Mouse (Mus musculus) hindbrain, embryonic 10.5 days (tissue): ENCODE data around the gene Foxn3. TPM values are rescaled to one million over a fixed set of nuclear protein-coding genes. Genes with fewer than 3 reads are reported as not detected.
A peak's percentile ranks its signal among the peaks of the same experiment; 100 is the strongest.

Source experiments
- DNase-seq: peaks from one replicate; pipeline ENCODE4 v3.0.0-alpha.2; 2017; ENCODE audit warnings: low spot score
- H3K27ac ChIP-seq: fragments of 300-500 bp; sonication (generic); 2 replicates; pipeline ENCODE4 v1.5.1; 2016; ENCODE audit warnings: mild to moderate bottlenecking, moderate library complexity
- H3K27me3 ChIP-seq: fragments of 300-500 bp; sonication (generic); 2 replicates; pipeline ENCODE4 v1.6.1; 2016; ENCODE audit warnings: mild to moderate bottlenecking; ENCODE audit not compliant: poor library complexity, insufficient read depth, severe bottlenecking
- H3K36me3 ChIP-seq: fragments of 300-500 bp; sonication (generic); 2 replicates; pipeline ENCODE4 v1.6.1; 2016; ENCODE audit warnings: mild to moderate bottlenecking, moderate library complexity
- H3K4me1 ChIP-seq: fragments of 300-500 bp; sonication (generic); replicated peaks from 2 replicates; pipeline ENCODE4 v1.6.1; 2016; ENCODE audit warnings: mild to moderate bottlenecking
- H3K4me3 ChIP-seq: fragments of 300-500 bp; sonication (generic); 2 replicates; pipeline ENCODE4 v1.5.1; 2016; ENCODE audit warnings: mild to moderate bottlenecking, moderate library complexity
- H3K9me3 ChIP-seq: fragments of 300-500 bp; sonication (generic); 2 replicates; pipeline ENCODE4 v1.6.1; 2016; ENCODE audit warnings: mild to moderate bottlenecking, moderate library complexity
- WGBS: fragments of 180-500 bp; shearing (Covaris S2); methylation state at CpG from one replicate; pipeline ENCODE4 v1.1.7; 2016; 5-methylcytosine and 5-hydroxymethylcytosine counted together
- polyA plus RNA-seq: library from polyadenylated mRNA; unstranded; fragments of >200 nt; fragmentation: Nextera tagmentation; extraction: Ambion mirVana; gene quantifications from 2 replicates; pipeline ENCODE4 v1.2.1, GENCODE M21; 2016

Gene Foxn3
- polyA plus RNA-seq, 1 experiment from 2014 or later: 56.3 TPM

DNA sequence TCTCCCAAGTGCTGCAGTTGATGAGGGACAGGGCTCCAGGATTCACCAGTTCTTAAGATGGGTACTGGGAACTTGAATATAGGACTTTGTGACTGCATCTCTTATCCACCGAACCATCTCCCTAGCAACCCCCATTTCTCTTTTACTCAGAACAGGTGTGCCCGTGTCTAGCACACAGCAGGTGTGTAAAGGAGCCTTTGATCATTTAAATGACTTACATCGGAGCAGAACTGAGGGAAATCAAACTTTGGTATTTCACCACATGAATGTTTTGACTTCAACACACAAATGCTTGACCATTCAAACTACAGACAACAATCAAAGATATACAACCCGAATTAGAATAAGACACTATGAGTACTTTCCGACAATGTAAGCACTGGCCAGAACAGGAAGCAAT lies 204.7 kb downstream of the Foxn3 start:
- no peaks in the 10 kb centered on the region for H3K27me3 ChIP-seq
- H3K4me1 ChIP-seq: peaks cover 52% of the 10 kb centered on the region
- no peaks in the 10 kb centered on the region for H3K36me3 ChIP-seq
- H3K9me3 ChIP-seq: no peaks in the 10 kb centered on the region
- no peak overlapping the region for H3K27ac ChIP-seq
- 81% methylated on average over 5 of the region's 5 CpGs for WGBS
- H3K4me3 ChIP-seq: no peak overlapping the region
- DNase-seq: no peak

DNA sequence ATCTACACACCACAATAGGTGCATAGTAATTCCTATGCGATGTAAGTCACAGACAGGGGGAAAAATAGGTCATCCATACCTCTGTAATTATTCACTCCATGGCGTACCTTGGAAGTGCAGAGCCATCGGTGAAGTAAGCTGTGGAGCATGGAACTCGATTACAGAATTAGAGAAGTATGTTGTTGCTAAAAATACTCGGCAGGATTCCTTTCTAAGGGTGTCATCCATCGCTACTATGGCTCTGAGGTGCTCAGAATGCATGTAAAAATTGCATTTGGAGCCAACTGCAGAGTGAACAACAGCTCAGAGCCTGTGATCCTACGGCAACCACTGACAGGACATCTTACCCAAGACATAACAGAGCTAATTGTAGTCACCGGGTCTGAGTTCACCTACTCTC lies 206.7 kb downstream of the Foxn3 start:
- no peaks in the 10 kb centered on the region for H3K9me3 ChIP-seq
- H3K27me3 ChIP-seq: no peaks in the 10 kb centered on the region
- peaks cover 36% of the 10 kb centered on the region for H3K4me1 ChIP-seq
- no peak overlapping the region for H3K4me3 ChIP-seq
- H3K36me3 ChIP-seq: no peaks in the 10 kb centered on the region
- WGBS: 94% methylated on average over 8 of the region's 8 CpGs
- H3K27ac ChIP-seq: no peak overlapping the region
- no peak for DNase-seq

DNA sequence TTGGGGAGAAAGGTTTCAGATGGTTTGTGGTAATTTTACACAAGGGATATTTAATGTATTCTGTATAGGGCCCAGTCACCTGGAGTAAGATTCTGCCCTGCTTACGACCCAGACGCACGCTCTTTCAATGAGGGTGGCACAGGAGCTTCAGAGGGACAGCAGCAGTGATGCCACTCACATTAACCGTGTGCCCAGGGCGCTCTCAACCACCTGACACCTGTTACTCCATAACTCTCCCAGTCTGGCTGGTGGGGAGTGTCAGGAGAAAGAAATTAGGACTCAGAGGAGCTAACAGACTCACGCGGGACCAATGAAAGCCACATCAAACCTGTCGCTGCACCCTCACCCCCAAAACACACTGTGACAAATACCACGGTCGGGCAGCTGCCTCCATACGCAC lies 209.7 kb downstream of the Foxn3 start:
- Histone ChIP-seq H3K27me3 (no peaks in the 10 kb centered on the region), H3K4me3 (no peak overlapping the region), H3K4me1 (peaks cover 40% of the 10 kb centered on the region), H3K36me3 (no peaks in the 10 kb centered on the region), H3K9me3 (no peaks in the 10 kb centered on the region), H3K27ac (no peak overlapping the region)
- DNase-seq: no peak
- 92% methylated on average over 11 of the region's 11 CpGs for WGBS

DNA sequence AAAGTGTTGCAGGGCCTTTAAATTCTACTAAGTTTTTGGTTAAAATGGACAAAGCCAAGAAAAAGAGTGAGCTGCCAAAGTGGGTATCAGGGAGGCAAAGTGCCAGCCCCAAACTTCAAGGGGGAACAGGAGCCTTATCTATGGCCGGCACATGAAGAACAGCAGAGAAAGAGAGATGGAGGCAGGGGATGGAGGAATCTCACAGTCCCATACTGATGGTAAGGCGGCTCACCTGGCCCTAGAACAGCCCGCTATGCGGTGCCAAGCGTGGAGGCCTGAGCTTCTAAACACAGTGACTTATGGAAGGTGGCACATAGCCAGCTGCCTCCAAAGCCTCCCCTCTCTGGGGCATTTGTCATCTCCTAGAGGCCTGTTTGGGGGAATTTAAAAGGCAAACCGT lies 210.8 kb downstream of the Foxn3 start:
- Histone ChIP-seq H3K4me1 (peaks cover 40% of the 10 kb centered on the region), H3K27ac (no peak overlapping the region), H3K27me3 (no peaks in the 10 kb centered on the region), H3K4me3 (no peak overlapping the region), H3K9me3 (no peaks in the 10 kb centered on the region), H3K36me3 (no peaks in the 10 kb centered on the region)
- WGBS: 97% methylated on average over 6 of the region's 6 CpGs
- no peak for DNase-seq

DNA sequence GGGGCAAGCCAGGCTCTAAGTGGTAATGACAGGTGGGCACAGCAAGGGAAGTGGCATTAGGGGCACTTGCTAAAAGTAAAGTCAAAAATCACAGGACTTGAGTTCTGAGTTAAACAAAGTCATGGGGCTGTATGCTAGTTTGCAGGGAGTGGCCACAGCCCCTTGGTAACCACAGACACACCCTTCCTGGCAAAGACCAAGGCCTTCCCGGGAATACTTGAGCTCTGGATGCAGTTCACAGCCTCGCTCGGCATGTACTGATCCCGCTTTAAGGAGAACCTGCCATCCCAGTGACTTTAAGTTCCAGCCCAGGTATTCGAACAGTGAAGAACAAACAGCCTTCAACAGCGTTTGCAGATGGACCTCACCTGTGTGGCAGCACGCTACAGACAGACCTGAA lies 211.2 kb downstream of the Foxn3 start:
- Histone ChIP-seq H3K27ac (no peak overlapping the region), H3K4me3 (no peak overlapping the region), H3K4me1 (peaks cover 42% of the 10 kb centered on the region), H3K36me3 (no peaks in the 10 kb centered on the region), H3K27me3 (no peaks in the 10 kb centered on the region), H3K9me3 (no peaks in the 10 kb centered on the region)
- no peak for DNase-seq
- 89% methylated on average over 7 of the region's 7 CpGs for WGBS

DNA sequence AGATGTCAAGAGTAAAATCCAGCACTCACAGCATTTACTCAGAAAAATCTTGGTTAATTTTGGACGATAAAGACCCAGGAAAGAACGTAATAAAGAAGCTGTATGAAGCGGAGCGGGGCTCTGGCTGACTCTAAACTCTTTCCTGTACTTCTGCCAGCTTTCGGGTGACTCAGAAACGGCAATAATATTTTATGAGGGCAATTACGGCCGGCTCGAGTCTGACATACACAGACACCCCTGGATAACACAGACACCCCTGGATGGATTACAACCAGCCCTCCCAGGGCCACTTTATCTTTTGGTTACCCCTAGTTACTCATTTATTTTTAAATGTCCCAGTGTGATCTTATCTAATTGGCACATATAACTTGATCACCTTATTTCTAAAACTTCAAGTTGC lies 211.7 kb downstream of the Foxn3 start:
- H3K36me3 ChIP-seq: no peaks in the 10 kb centered on the region
- WGBS: 96% methylated on average over 9 of the region's 9 CpGs
- H3K4me3 ChIP-seq: no peak overlapping the region
- no peak for DNase-seq
- no peak overlapping the region for H3K27ac ChIP-seq
- H3K9me3 ChIP-seq: no peaks in the 10 kb centered on the region
- peaks cover 46% of the 10 kb centered on the region for H3K4me1 ChIP-seq
- H3K27me3 ChIP-seq: no peaks in the 10 kb centered on the region

DNA sequence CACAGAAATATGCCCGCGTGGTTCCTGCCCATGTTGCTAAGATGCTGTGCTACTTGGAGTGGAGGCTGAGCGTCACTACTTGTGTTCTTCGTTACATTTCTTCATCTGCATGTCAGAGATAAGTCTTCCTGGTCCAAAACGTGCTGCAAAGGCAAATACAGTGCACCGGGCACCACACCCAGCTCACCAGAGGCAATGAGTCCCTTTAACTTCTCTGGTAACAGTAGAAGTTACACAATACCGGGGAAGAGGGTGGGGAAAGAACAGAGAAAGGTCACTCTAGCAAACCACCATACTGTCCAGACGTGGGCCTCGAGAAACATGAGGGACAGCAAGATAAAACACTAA lies 213.8 kb downstream of the Foxn3 start:
- Histone ChIP-seq H3K9me3 (no peaks in the 10 kb centered on the region), H3K4me3 (no peak overlapping the region), H3K4me1 (peaks cover 56% of the 10 kb centered on the region), H3K27me3 (no peaks in the 10 kb centered on the region), H3K27ac (peak overlapping the region; percentile 66; the same call in 1 of the 2 replicates), H3K36me3 (no peaks in the 10 kb centered on the region)
- 90% methylated on average over 9 of the region's 9 CpGs for WGBS
- DNase-seq: no peak

DNA sequence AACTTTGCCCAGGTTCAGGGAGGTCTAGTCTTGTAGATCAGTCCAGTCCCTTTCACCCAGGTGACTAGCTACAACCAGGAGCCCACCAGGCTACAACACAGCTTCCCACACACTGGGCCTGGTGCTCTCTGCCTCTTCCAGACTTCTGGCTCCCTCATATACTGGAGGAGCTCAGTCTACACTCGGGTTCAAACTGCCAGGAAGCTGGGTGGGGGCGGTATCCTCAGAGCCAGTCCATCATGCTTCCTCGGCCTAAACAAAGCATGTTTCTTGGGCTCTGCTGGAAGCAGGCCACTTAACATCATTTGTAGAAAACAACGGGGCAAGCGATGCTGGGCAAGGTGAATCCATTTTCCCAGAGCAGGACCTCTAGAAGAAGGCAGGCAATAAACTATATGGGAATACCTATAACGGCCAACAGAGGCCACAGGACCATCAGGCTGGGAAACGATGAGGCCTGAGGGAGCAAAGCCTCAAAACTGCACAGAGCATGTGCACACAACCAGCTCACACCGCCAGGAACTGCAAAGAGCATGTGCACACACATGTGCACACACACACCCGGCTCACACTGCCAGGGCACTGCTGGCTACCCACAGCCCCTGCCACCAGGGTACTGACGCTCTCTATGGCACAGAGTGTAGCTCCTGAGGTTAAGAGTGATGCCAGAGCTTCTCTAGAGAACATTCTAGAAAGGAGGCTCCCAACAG lies 214.3 kb downstream of the Foxn3 start:
- H3K4me3 ChIP-seq: no peak overlapping the region
- H3K36me3 ChIP-seq: no peaks in the 10 kb centered on the region
- whole genome bisulfite sequencing: 83% methylated on average over 10 of the region's 10 CpGs
- DNase-seq: no peak
- no peaks in the 10 kb centered on the region for H3K9me3 ChIP-seq
- H3K4me1 ChIP-seq: peaks cover 61% of the 10 kb centered on the region
- no peaks in the 10 kb centered on the region for H3K27me3 ChIP-seq
- peak overlapping the region; percentile 66 for H3K27ac ChIP-seq

DNA sequence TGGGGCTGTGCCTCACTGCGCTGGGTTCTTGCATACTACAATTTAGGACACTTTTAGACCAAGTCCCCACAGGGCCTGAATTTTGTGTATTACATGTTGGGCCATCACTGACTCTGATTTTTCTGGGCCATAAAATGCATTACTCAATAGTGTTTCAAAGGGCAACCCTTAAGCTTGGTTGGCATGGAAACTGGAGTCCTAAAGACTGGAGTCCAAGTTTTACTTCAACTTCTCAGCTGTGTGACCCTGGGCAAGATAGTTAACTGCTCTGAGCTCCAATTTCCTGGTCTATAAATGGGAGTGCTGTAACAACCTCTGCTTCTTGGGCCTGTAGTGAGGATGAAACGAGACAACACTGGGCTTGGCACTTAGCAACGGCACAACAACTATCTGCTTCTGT lies 215.9 kb downstream of the Foxn3 start:
- 0 out of 2 replicates have a peak, but pooled peaks cover 5% of the 10 kb centered on the region for H3K36me3 ChIP-seq
- H3K9me3 ChIP-seq: no peaks in the 10 kb centered on the region
- no peak overlapping the region for H3K4me3 ChIP-seq
- H3K4me1 ChIP-seq: peaks cover 72% of the 10 kb centered on the region
- WGBS: 74% methylated on average over 3 of the region's 3 CpGs
- DNase-seq: no peak
- H3K27me3 ChIP-seq: no peaks in the 10 kb centered on the region
- no peak overlapping the region for H3K27ac ChIP-seq

DNA sequence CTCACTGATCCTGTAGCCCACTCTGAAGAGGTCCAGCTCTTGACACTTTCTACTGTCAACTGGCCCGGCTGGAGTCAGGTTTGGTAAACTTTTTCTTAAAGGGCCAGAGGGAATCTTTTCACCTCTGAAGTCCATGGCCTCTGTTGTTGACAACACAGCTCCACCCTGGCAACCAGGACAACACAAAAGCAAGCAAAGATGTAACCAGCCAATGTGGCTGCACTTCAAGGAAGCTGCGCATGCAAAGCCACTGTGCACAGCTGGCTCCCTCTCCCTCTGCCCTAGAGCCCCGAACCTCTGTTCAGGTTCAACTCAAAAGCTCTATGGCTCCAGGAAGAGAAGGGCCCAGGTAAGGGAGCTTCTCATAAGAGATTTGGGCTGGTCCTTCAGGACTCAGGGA lies 216.4 kb downstream of the Foxn3 start:
- WGBS: 73% methylated on average over 3 of the region's 3 CpGs
- no peak overlapping the region for H3K4me3 ChIP-seq
- no peak for DNase-seq
- no peaks in the 10 kb centered on the region for H3K9me3 ChIP-seq
- no peak overlapping the region for H3K27ac ChIP-seq
- H3K36me3 ChIP-seq: 0 out of 2 replicates have a peak, but pooled peaks cover 5% of the 10 kb centered on the region
- no peaks in the 10 kb centered on the region for H3K27me3 ChIP-seq
- H3K4me1 ChIP-seq: peaks cover 77% of the 10 kb centered on the region

DNA sequence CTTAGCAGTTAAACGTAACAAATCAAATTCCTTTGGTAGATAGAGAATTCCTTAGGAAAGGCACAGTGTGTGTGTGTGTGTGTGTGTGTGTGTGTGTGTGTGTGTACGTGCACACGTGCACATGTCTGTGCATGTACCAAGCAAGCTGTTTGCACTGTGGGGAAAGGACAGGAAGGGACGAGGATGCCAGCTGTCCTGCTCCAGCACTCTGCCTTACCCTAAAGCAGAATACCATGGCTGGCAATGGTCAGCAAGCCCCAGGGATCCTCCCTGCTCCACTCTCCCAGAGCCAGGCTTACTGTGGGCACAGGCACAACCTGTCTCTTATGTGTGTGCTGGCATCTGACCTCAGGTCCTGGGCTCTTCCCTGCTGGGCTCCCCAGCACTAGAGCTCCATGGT lies 218.1 kb downstream of the Foxn3 start:
- H3K36me3 ChIP-seq: peaks cover 5% of the 10 kb centered on the region; the same call in 1 of the 2 replicates
- WGBS: 87% methylated on average over 4 of the region's 4 CpGs
- no peak overlapping the region for H3K4me3 ChIP-seq
- H3K27ac ChIP-seq: peak overlapping the region; percentile 40; the same call in 1 of the 2 replicates
- peaks cover 94% of the 10 kb centered on the region for H3K4me1 ChIP-seq
- no peak for DNase-seq
- H3K27me3 ChIP-seq: no peaks in the 10 kb centered on the region
- H3K9me3 ChIP-seq: no peaks in the 10 kb centered on the region

DNA sequence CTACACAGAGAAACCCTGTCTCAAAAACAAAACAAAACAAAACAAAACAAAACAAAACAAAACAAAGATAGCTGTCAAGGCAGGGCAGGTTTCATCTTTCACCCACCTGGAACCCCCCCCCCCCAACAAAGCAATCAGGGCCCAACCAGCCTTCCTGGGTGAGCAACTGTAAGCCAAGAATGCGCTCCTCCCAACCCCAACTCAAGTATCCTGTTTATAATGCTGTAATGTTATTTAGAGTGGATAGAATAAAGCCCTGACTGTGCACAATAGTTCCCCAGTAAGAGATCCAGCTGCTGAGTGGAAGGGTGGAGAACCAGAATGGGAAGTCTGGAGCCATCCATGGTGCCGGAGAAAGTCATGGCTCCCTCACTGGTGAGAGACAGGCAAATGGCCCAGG lies 220.0 kb downstream of the Foxn3 start:
- no peaks in the 10 kb centered on the region for H3K27me3 ChIP-seq
- no peak overlapping the region for H3K27ac ChIP-seq
- no peak overlapping the region for H3K4me3 ChIP-seq
- peaks cover 11% of the 10 kb centered on the region for H3K36me3 ChIP-seq
- no peaks in the 10 kb centered on the region for H3K9me3 ChIP-seq
- DNase-seq: no peak
- WGBS: 90% methylated on average over 2 of the region's 2 CpGs
- peaks cover 93% of the 10 kb centered on the region for H3K4me1 ChIP-seq

DNA sequence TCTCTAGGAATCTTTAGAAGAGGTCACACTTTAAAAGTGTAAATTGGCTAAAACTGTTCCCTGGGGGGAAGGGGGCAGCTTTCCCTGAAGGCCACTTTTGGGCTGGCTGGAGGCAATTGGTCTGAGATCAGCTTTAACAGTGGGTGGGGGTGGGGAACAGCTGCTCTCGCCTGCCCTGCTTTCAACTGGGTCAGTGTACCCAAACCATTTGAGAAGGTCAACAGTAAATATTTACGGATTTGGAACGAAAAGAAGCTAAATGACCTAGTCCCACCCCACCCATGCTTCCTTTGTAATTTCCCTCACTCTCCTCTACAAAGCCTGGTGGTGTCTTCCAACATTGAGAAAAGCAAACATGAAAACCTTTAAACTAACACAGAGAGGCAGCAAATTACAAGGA lies 221.2 kb downstream of the Foxn3 start:
- WGBS: 6% methylated on average over 3 of the region's 3 CpGs
- Histone ChIP-seq H3K36me3 (peaks cover 16% of the 10 kb centered on the region), H3K9me3 (no peaks in the 10 kb centered on the region), H3K4me3 (no peak overlapping the region), H3K27ac (peak overlapping the region; percentile 77), H3K27me3 (no peaks in the 10 kb centered on the region), H3K4me1 (peaks cover 86% of the 10 kb centered on the region)
- DNase-seq: no peak

DNA sequence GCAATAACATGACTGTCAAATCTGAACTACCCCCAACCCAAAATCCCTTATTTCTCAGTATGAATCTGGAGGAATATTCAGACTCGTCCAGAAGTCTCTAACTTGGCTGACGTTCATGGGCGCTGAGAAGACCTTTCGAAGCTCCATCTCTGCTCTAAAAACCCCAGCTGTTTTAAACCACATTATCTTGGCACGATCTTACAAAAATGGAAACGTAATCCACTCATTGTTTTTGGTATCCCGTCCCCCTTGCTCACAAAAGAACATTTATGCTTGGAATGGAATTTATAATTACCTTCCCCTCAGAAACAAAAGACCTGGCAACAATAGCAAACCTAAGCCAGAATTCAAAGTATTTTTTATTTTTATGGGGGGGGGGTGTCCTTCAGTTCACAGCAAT lies 221.6 kb downstream of the Foxn3 start:
- peak overlapping the region; percentile 77 for H3K27ac ChIP-seq
- peaks cover 16% of the 10 kb centered on the region for H3K36me3 ChIP-seq
- H3K27me3 ChIP-seq: no peaks in the 10 kb centered on the region
- WGBS: 47% methylated on average over 7 of the region's 7 CpGs
- H3K4me1 ChIP-seq: peaks cover 86% of the 10 kb centered on the region
- DNase-seq: no peak
- H3K9me3 ChIP-seq: no peaks in the 10 kb centered on the region
- no peak overlapping the region for H3K4me3 ChIP-seq
